Mouse (Mus musculus) E14TG2a.4 (cell line): ENCODE results near the gene S1pr5.
"Not testable (repeated sequence)": the region's sequence is repeated elsewhere in the genome, so short reads cannot be mapped to it uniquely, and the experiment has no call there.

ENCODE experiments used
- H3K27me3 ChIP-seq: 2 replicates; pipeline ENCODE4 v1.6.1; 2014; ENCODE audit warnings: low read length, control low read depth; ENCODE audit not compliant: insufficient read depth
- H3K36me3 ChIP-seq: 2 replicates; pipeline ENCODE4 v1.6.1; 2014; ENCODE audit warnings: low read length, control low read depth; ENCODE audit not compliant: insufficient read depth
- H3K4me1 ChIP-seq: replicated peaks from 2 replicates; pipeline ENCODE4 v1.6.1; 2014; ENCODE audit warnings: low read depth, low read length, control low read depth
- H3K4me3 ChIP-seq: replicated peaks from 2 replicates; pipeline ENCODE4 v1.5.1; 2014; ENCODE audit warnings: mild to moderate bottlenecking, low read length
- H3K9me3 ChIP-seq: 2 replicates; pipeline ENCODE4 v1.6.1; 2014; ENCODE audit warnings: low read length, control low read depth
- CTCF ChIP-seq: conservative IDR thresholded peaks from 2 replicates; pipeline ENCODE4 v1.5.1; 2014; ENCODE audit warnings: low read length
- NANOG ChIP-seq: IDR thresholded peaks from 2 replicates; pipeline ENCODE4 v1.6.1; 2014; ENCODE audit warnings: borderline replicate concordance, low read length, mixed read lengths
- POU5F1 ChIP-seq: IDR thresholded peaks from 2 replicates; pipeline ENCODE4 v1.6.1; 2014; ENCODE audit warnings: low read length, borderline replicate concordance

Gene S1pr5

DNA sequence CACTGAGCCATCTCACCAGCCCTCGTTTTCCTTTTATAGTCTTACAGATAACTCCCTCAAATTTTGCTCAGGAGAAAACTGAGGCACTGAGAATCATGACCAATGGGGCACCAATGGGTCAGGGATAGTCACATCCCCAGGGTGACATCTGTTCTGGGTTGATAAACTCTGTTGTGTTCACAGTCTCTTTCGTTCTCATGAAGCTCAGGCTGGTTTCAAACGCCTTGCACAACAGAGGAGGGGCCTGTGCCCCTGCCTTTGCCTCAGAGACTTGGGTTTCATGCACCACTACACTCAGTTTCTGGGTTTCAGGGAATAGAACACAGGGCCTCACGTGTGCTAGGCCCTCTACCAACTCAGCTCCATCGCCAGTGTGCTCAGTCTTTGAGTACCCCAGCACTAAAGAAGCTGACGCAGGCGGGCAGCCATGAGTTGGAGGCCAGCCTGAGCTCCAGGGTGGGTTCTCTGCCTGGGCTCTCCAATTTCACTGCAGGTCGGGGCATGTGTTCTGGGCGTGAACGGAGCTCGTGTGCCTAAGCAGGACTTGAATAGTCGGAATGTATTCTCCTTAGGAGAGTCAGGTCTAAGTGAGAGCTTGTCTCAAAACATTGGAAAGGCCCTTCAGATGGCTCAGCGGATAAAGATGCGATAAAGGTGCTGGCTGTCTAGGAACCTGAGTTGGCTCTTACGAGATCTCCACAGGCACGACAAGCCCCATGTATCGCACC lies 16.2 kb upstream of the S1pr5 start:
- peaks cover 35% of the 10 kb centered on the region for H3K36me3 ChIP-seq
- no peaks in the 10 kb centered on the region for H3K27me3 ChIP-seq
- H3K9me3 ChIP-seq = no peaks in the 10 kb centered on the region
- no peak for TF ChIP-seq CTCF
- no peak for TF ChIP-seq NANOG
- TF ChIP-seq POU5F1 = no peak
- H3K4me1 ChIP-seq = peaks cover 59% of the 10 kb centered on the region
- peak overlapping the region; percentile 100 for H3K4me3 ChIP-seq

DNA sequence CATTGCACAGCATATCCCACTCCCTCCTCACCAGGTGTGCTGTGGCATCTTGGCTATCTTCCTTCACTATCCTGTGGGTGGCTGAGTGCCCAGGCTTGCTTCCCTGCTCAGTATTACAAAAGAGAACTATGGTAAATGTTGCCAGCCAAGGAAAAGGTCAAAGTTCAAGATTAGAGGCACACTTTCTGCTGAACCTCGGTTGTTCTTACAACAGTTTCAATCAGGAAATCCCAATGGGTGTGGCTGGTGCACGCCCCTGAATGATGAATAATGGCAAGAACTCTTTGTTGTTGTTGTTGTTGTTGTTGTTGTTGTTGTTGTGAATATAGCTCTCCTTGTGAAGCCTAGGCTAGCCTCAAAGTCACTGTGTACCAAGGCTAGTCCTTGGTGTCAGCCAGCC lies 13.6 kb upstream of the S1pr5 start:
- H3K4me1 ChIP-seq = peaks cover 48% of the 10 kb centered on the region
- peak overlapping the region; percentile 27; the same call in 1 of the 2 replicates for H3K4me3 ChIP-seq
- no peaks in the 10 kb centered on the region for H3K9me3 ChIP-seq
- TF ChIP-seq NANOG (no peak), POU5F1 (no peak), CTCF (no peak)
- peaks cover 9% of the 10 kb centered on the region for H3K36me3 ChIP-seq
- H3K27me3 ChIP-seq = no peaks in the 10 kb centered on the region

DNA sequence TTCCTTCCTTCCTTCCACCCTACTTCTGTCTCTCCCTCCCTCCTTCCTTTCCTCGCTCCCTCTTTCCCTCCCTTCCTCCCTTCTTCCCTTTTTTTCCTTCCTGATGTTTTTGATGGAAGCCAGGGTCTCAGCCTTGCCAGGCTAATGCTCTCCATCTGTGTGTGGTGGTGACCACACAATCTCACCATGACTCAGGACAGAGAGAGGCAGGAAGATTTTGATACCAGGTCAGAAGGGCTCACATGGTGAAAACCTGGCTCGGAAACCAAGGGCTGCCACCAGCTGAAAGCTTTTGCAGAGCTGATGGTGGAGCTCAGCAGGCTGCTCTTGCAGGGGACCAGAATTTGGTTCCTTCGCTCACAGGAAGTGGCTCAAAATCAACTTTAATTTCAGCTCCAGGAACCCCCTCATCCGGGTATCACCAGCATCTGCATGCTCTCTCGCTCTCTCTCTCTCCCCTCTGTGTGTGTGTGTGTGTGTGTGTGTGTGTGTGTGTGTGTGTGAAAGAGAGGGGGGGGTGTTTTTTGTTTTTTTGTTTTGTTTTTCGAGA lies 12.3 kb upstream of the S1pr5 start:
- Histone ChIP-seq H3K27me3 (no peaks in the 10 kb centered on the region), H3K4me3 (no peak overlapping the region), H3K36me3 (no peaks in the 10 kb centered on the region), H3K4me1 (peaks cover 35% of the 10 kb centered on the region), H3K9me3 (no peaks in the 10 kb centered on the region)
- TF ChIP-seq CTCF (no peak), POU5F1 (no peak), NANOG (no peak)

- not testable (repeated sequence) for H3K9me3 ChIP-seq, H3K4me3 ChIP-seq, H3K36me3 ChIP-seq, H3K27me3 ChIP-seq
- peaks cover 12% of the 10 kb centered on the region for H3K4me1 ChIP-seq
These were observed 8.1 kb upstream of the S1pr5 start for GRCm38 (mm10) chr9:21256349-21256748.

DNA sequence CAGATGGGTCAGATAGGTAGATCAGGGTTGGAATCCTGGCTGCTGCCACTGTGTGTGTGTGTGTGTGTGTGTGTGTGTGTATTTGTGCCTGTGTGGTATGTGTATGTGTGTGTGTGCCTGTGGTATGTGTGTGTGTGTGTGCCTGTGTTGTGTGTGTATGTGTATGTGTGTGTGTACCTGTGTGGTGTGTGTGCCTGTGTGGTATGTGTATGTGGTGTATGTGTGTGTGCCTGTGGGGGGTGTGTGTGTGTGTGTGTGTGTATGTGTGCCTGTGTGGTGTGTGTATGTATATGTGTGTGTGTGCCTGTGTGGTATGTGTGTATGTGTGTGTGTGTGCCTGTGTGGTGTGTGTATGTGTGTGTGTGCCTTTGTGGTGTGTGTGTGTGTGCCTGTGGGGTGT lies 6.4 kb upstream of the S1pr5 start:
- Histone ChIP-seq H3K4me3 (no peak overlapping the region), H3K4me1 (peaks cover 25% of the 10 kb centered on the region), H3K9me3 (no peaks in the 10 kb centered on the region), H3K27me3 (peaks cover 11% of the 10 kb centered on the region), H3K36me3 (no peaks in the 10 kb centered on the region)
- TF ChIP-seq POU5F1 = no peak
- TF ChIP-seq NANOG = no peak
- no peak for TF ChIP-seq CTCF

DNA sequence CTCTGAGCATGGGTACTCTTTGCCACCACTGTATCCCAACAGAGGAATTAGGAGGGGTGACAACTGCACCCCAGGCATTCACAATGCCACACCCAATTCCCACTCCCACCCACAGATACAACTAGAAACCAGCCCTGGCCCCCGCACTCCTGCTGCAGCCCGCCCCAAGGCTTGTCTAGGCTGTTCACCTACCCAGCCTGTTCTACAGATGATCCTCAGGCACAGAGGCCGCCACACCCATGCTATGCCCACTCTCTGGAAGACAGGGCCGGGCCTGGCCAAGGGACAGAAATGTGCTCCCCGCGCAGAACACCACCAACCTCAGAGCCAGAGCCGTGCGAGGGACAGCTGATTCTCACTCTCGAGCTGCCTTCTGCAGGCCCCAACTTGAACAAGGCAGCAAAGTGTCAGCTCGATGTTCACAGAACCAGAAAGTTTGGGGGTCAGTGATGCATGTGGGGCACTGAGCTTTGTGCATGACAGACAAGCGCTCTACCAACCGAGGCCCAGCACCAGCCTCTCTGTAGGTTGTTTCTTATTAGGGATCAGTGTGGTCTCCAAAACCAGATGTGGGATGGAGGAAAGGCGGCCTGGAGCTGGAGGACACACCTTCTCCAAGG lies 3.0 kb upstream of the S1pr5 start:
- TF ChIP-seq POU5F1 = no peak
- TF ChIP-seq CTCF = no peak
- no peak for TF ChIP-seq NANOG
- Histone ChIP-seq H3K36me3 (no peaks in the 10 kb centered on the region), H3K27me3 (peaks cover 41% of the 10 kb centered on the region), H3K9me3 (no peaks in the 10 kb centered on the region), H3K4me1 (peaks cover 40% of the 10 kb centered on the region), H3K4me3 (peak overlapping the region; percentile 41)

DNA sequence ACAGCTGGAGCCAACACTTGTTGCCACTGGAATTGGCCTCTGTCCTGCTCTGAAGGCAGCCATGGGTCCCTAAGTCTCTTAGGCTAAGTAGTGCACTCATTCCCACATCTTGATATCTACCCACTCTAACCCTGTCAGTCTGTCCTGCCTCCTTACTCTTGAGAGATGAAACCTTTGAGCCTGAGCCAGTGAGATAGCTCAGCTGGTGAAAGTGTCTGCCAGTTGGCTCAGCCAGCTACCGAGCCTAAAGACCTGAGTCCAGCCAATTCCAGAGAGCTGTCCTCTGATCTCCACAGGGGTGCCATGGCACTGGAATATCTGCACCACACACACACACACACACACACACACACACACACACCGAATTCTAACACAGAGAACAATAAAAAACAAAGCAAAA lies 2.3 kb upstream of the S1pr5 start:
- Histone ChIP-seq H3K36me3 (no peaks in the 10 kb centered on the region), H3K4me3 (no peak overlapping the region), H3K4me1 (peaks cover 40% of the 10 kb centered on the region), H3K27me3 (peaks cover 48% of the 10 kb centered on the region), H3K9me3 (no peaks in the 10 kb centered on the region)
- TF ChIP-seq POU5F1 (no peak), CTCF (no peak), NANOG (no peak)

DNA sequence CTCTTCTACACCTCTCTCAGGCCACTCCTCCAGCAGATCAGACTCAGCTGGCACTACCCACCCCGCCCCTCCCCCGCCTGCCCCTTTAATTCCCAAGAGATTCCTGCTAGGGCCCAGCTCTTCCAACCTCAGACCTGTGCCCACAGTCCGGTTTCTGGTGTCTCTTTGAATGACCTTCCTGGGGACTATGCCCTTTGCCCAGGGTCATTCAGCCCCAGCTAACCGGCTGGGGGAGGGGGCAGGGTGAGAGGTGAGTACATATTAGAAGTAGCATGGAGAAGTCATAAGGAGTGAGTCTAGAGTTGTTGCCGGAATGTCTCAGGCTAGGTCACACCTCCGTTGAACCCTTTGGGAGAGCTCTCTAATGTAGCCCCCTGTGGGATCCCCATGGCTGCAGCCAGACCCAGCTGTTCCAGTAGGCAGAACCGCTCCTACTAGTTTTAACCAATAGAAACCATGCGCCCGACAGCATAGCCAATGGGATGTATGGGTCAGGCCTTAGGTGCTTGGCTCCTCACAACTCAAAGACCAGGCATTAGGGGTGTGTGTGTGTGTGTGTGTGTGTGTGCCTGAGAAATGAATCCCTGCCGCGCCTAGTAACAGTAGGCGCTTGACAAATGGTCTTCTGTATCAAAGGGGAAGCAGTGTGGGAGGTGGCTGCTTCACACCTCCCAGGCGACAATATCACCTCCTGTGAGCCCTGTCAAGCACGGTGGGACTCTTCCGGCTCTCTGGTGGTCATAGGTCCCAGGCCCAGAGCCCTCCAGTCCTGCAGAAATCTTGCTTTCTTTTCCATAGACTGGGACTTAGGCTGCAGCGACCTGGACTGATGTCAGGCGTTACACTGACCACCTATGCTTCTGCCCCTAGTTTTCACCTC lies 1.6 kb upstream of the S1pr5 start:
- TF ChIP-seq POU5F1 (no peak), NANOG (no peak), CTCF (no peak)

More for the DNA sequence above, 1.6 kb upstream of the S1pr5 start:
- Histone ChIP-seq H3K9me3 (no peaks in the 10 kb centered on the region), H3K4me1 (peaks cover 45% of the 10 kb centered on the region), H3K4me3 (no peak overlapping the region), H3K36me3 (no peaks in the 10 kb centered on the region), H3K27me3 (peaks cover 54% of the 10 kb centered on the region)
